Comparison of ENCODE assay signal across 29 mouse cellular contexts in genomic region chr11:114022166-114022565, GRCm38 (mm10).
"Had no signal": no experiment of that assay in that cellular context is flagged by ENCODE, and none has a peak within 500 bp of the region (broad histone marks: within the 10 kb centered on the region; RNA-seq: fewer than 3 reads in every experiment).

No protein-coding gene starts in this region.

- H3K9me3 ChIP-seq: embryonic facial prominence, embryonic 12.5 days; embryonic facial prominence, embryonic 13.5 days; embryonic facial prominence, embryonic 15.5 days; forebrain, embryonic 10.5 days; forebrain, embryonic 12.5 days; forebrain, embryonic 13.5 days; forebrain, embryonic 15.5 days had no signal

- H3K9ac ChIP-seq: embryonic facial prominence, embryonic 12.5 days; embryonic facial prominence, embryonic 13.5 days; embryonic facial prominence, embryonic 15.5 days; forebrain, embryonic 12.5 days; forebrain, embryonic 13.5 days; forebrain, embryonic 15.5 days; forebrain, postnatal 0 days had no signal

- H3K27ac ChIP-seq: embryonic facial prominence, embryonic 12.5 days; embryonic facial prominence, embryonic 13.5 days; embryonic facial prominence, embryonic 15.5 days; forebrain, embryonic 10.5 days; forebrain, embryonic 12.5 days; forebrain, embryonic 13.5 days; forebrain, embryonic 15.5 days; gastrocnemius, adult 2 months; heart, adult 2 months had no signal

- ATAC-seq: forebrain, embryonic 13.5 days; forebrain, embryonic 14.5 days; forebrain, embryonic 15.5 days; forebrain, embryonic 16.5 days; forebrain, postnatal 0 days had no signal

- H3K36me3 ChIP-seq: embryonic facial prominence, embryonic 12.5 days; embryonic facial prominence, embryonic 13.5 days; embryonic facial prominence, embryonic 15.5 days; forebrain, embryonic 10.5 days; forebrain, embryonic 12.5 days; forebrain, embryonic 15.5 days had no signal

- DNase-seq: cerebellum, adult 18-20 months; cerebellum, adult 2 months; cerebellum, adult 8-10 months; cerebellum, adult 9-10 months; cerebellum, adult 9-11 months; cerebellum, postnatal 10 days; cerebellum, postnatal 14 days; cerebellum, postnatal 25 days; cerebellum, postnatal 36 days; embryo, embryonic 11 days; forebrain, postnatal 0 days; gastrocnemius, adult 2 months; gastrocnemius, postnatal 10 days; gastrocnemius, postnatal 14 days; gastrocnemius, postnatal 25 days; gastrocnemius, postnatal 36 days; heart, adult 11 months; heart, adult 18-20 months; heart, adult 2 months had no signal

- H3K4me2 ChIP-seq: embryonic facial prominence, embryonic 12.5 days; embryonic facial prominence, embryonic 13.5 days; embryonic facial prominence, embryonic 15.5 days; forebrain, embryonic 12.5 days; forebrain, embryonic 13.5 days; forebrain, embryonic 15.5 days had no signal

- H3K4me3 ChIP-seq: embryonic facial prominence, embryonic 12.5 days; embryonic facial prominence, embryonic 13.5 days; embryonic facial prominence, embryonic 15.5 days; erythroblast, embryonic 14.5 days; forebrain, embryonic 10.5 days; forebrain, embryonic 12.5 days; forebrain, embryonic 13.5 days; forebrain, embryonic 15.5 days; gastrocnemius, adult 2 months; heart, adult 2 months had no signal
